Mouse (Mus musculus) ovary, postnatal 36 days (tissue): Measurements from ENCODE around the gene Dnajb4.
"Not testable (repeated sequence)": the region's sequence is repeated elsewhere in the genome, so short reads cannot be mapped to it uniquely, and the experiment has no call there.

Experiments
- DNase-seq: peaks from one replicate; pipeline ENCODE4 v3.0.0; 2022; ENCODE audit warnings: low spot score, mixed read lengths

Gene Dnajb4

DNA sequence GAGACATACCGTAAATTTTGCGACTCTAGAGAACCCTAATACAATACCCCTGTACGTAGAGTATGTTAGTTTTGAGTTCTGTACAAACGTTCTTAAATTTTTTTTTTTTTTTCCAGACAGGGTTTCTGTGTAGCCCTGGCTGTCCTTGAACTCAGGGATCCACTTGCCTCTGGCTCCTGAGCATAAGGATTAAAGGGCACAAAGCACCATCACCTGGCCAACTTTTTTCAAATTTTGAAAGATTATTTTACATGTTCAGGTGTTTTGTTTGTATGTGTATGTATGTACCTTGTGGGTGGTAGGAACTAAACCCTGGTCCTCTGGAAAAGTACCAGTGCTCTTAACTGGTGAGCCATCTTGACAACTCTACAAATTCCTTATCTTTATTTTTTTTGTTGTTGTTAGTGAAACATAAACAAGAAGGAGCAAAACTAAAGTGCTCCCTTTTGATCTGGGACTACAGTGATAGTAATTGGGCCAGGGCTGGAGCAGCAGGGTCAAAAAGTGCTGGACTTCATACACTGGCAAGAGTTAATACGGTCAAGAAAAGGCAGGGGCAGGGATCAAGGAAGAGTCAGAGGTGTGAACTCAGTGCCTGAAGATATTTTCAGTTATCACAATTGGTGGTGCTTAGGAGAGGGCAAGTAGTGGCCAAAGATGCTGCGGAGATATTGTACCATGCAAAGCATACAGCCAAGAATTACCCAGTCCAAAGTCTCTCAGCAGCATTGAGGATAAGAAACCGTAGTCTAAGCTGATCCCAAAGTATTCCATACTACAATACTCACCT, 1.8 kb downstream of the Dnajb4 start:
- no peak for DNase-seq

GRCm38 (mm10) chr3:152207156-152207555, 2.9 kb downstream of the Dnajb4 start:
- no peak for DNase-seq

GRCm38 (mm10) chr3:152204577-152204976, 5.5 kb downstream of the Dnajb4 start:
- no peak for DNase-seq

DNA sequence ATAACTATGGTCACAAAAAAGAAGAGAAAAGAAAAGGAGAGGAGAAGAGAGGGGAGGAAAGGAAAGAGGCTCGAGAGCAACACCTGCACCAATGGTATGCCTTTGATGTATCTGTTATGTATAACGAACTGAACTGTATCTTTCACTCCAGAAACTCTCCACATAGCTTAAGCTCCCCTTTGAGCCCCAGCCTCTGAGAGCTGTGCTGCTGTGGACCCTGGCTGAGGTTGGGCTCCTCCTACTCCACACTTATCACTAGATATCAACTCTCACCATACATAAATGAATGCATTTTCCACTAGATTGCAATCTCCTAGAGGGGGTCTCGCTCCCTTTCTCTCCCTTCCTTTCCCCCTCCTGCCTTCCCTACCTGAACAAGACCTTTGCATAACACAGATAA, 6.1 kb downstream of the Dnajb4 start:
- DNase-seq, result no peak

DNA sequence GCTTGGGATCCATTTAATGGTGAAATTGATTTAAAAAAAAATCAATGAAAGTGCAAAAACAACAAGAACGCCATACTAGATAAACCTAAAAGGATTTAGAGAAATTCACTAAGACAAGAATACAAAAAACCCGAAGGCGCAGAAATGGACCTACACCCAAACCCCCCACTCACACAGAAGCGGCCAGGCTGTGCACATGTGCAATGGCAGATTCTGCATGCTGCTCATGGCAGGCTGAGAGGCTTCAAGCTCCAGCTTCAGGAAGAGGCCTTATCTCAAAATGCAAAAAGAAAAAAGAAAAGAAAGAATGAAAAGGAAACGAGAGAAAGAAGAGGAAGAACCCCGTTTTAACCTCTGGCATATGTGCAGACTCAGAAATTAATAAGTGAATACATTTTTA, 6.7 kb downstream of the Dnajb4 start:
- DNase-seq, result no peak

GRCm38 (mm10) chr3:152202942-152203341, 7.2 kb downstream of the Dnajb4 start:
- no peak for DNase-seq

GRCm38 (mm10) chr3:152201651-152202050, 8.5 kb downstream of the Dnajb4 start:
- no peak for DNase-seq

- no peak for DNase-seq
Measured at GRCm38 (mm10) chr3:152201181-152201580, 8.9 kb downstream of the Dnajb4 start.

- DNase-seq, result no peak
Measured at GRCm38 (mm10) chr3:152199125-152199524, 11.0 kb downstream of the Dnajb4 start.

GRCm38 (mm10) chr3:152197246-152197645, 12.9 kb downstream of the Dnajb4 start:
- DNase-seq, result not testable (repeated sequence)

DNA sequence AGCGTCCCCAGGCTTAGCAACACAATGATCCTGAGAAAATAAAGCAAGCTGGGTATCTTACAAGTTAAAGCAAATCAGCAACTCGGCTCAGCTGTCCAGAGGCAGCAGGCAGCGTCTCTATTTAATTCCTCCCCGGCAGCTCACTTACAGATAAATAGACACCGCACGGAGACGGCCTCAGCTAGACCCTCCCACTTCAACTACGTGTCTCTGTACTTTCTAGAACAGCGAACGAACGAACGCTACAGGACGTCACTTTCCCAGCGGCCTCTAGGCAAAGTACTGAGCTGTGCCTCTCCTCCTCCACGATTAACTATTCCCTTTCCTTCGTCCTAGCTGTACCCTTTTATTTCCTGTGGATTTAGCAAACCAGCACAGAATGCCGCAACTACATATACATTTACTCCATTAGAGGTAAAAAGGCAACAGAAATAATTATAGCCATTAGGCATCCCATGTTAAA, 16.4 kb downstream of the Dnajb4 start:
- DNase-seq, result peak; percentile 77

DNA sequence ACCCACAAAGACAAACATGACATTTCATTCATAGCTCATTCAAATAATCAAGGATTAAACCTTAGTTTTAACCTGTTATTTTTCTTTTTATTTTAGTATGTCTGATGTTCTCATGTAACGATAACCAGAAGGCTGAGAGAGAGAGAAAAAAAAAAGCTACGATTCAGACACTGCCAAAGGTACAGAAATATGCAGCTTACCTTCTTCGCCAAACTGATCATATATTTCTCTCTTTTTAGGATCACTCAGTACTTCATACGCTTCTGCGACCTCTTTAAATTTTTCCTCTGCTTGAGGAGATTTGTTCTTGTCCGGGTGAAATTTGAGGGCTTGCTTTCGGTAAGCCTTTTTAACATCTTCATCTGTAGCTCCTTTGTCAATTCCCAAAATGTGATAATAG, 16.9 kb downstream of the Dnajb4 start:
- DNase-seq, result no peak

DNA sequence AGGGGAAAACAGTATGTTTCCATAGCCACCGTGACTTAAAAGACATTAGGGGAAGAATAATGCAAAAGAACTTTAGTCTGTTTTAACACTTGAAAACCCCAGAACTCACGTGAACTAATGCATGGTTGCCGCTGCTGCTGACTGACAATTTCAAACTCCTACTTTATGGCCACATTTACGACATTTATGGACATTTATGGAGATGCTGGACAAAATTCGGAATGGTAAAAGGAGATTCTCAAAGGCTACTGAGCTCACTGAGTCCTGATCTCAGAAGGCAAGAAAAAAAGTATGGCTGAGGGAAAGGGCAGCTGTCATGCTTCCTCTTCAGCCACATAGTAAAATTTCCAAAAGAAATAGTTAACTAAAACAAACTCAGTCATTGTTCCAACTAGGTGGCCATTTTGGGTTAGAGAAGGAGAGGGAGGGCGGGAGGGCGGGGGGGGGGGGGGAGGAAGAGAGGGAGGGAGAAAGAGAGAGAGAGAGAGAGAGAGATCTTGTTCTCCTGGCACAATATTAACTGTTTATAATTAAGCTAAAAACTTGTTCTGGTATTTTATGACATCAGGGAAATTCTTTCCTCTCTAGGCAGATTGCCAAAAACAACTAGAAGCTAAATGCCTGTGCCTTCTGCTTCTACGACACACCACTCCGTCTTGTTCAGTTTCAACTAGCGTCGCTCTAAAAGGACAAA, 17.7 kb downstream of the Dnajb4 start:
- DNase-seq, result no peak

- DNase-seq, result peak; percentile 17
Measured at GRCm38 (mm10) chr3:152191791-152192237, 18.3 kb downstream of the Dnajb4 start.

GRCm38 (mm10) chr3:152190679-152191477, 19.2 kb downstream of the Dnajb4 start:
- no peak for DNase-seq

GRCm38 (mm10) chr3:152189306-152189705, 20.8 kb downstream of the Dnajb4 start:
- no peak for DNase-seq

- no peak for DNase-seq
Measured at GRCm38 (mm10) chr3:152186106-152186505, 24.0 kb downstream of the Dnajb4 start.

DNA sequence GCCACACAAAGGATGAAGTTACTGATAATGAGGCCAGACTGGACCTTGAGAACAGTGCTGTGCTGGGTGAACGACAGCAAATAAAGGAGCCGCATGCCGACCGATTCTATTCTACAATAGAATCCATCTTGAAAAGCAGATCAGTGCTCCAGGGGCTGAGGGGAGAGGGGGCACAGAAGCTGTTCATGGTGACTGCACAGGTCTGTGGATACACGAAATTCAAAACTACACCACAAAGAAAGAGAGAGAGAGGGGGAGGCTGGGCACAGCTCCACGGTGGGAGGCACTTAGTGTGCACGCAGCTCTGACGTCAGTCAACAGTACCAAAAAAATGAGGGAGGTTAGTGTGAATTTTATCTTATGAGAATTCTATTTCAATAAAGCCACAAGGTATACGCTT, 26.6 kb downstream of the Dnajb4 start:
- DNase-seq, result no peak

DNA sequence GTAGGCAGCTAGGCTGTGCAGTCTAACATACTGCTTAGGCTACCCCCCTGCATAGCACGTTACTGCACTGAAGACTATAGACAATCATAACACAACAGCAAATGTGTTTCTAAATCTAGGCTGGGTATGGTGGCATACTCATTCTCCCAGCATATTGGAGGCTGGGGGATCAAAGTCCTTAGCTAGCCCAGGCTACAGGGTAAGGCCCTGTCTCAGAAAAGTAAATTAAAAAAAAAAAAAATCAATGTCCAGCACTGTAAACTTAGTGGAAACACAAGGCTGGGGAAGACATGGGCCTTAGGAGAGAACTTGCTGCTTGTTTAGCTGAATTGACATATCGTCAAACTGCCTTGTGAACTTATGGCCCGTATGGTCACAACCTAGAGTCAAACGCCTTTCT, 29.5 kb downstream of the Dnajb4 start:
- DNase-seq, result no peak

GRCm38 (mm10) chr3:152179285-152179684, 30.8 kb downstream of the Dnajb4 start:
- no peak for DNase-seq

- DNase-seq, result no peak
Measured at GRCm38 (mm10) chr3:152178816-152179215, 31.3 kb downstream of the Dnajb4 start.

DNA sequence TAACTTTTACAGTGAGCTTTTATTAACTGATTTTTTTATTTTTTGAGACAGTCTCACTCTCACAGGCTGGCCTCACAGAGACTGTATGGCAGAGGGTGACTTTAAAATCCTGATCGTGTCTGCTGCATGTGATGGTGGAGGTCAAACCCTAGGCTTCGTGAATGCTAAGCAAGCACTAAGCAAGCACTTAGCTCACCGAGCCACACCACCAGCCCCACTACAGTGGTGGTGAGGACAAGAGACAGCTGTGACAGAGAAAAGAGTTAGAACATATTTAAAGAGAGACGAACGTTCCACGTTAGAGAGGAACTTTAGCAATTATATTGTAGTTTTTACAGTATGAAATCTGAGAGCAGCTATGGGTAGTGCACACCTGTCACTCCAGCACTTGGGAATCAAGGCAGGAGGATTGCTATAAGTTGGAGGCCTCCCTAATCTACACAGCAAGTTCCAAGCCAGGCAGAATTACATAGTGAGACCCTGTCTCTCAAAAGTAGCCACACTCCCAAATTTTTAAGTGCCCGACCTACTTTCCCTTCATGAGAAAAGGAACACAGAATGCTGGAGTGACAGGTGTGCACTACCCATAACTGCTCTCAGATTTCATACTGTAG, 37.7 kb downstream of the Dnajb4 start:
- DNase-seq, result no peak
